Mouse (Mus musculus) neural tube, embryonic 12.5 days (tissue): ENCODE results near the gene Zfp654. TPM values are rescaled to one million over a fixed set of nuclear protein-coding genes. Genes with fewer than 3 reads are reported as not detected.

Experiments used
- ATAC-seq: fragments of 200-750 bp; cut with Nextera tagmentation; 2 replicates; pipeline ENCODE4 v1.8.0; 2017; ENCODE audit warnings: low read depth, mild to moderate bottlenecking, moderate TSS enrichment, moderate library complexity; ENCODE audit not compliant: low FRiP score
- H3K27ac ChIP-seq: fragments of 300-500 bp; sonication (generic); 2 replicates; pipeline ENCODE4 v1.5.1; 2016
- H3K27me3 ChIP-seq: fragments of 300-500 bp; sonication (generic); replicated peaks from 2 replicates; pipeline ENCODE4 v1.6.1; 2016; ENCODE audit warnings: mild to moderate bottlenecking
- H3K36me3 ChIP-seq: fragments of 300-500 bp; sonication (generic); 2 replicates; pipeline ENCODE4 v1.6.1; 2016; ENCODE audit warnings: mild to moderate bottlenecking
- H3K4me1 ChIP-seq: fragments of 300-500 bp; sonication (generic); 2 replicates; pipeline ENCODE4 v1.6.1; 2016
- H3K4me2 ChIP-seq: fragments of 300-500 bp; sonication (generic); replicated peaks from 2 replicates; pipeline ENCODE4 v1.6.1; 2016; ENCODE audit warnings: mild to moderate bottlenecking
- H3K4me3 ChIP-seq: fragments of 300-500 bp; sonication (generic); 2 replicates; pipeline ENCODE4 v1.5.1; 2016
- H3K9ac ChIP-seq: fragments of 300-500 bp; sonication (generic); 2 replicates; pipeline ENCODE4 v1.6.1; 2016; ENCODE audit warnings: mild to moderate bottlenecking
- H3K9me3 ChIP-seq: fragments of 300-500 bp; sonication (generic); 2 replicates; pipeline ENCODE4 v1.6.1; 2016; ENCODE audit warnings: mild to moderate bottlenecking
- WGBS: fragments of 180-500 bp; shearing (Covaris S2); methylation state at CpG from one replicate; pipeline ENCODE4 v1.1.7; 2016; 5-methylcytosine and 5-hydroxymethylcytosine counted together
- polyA plus RNA-seq: library from polyadenylated mRNA; unstranded; fragments of >200 nt; fragmentation: Nextera tagmentation; extraction: Ambion mirVana; gene quantifications from 2 replicates; pipeline ENCODE4 v1.2.1, GENCODE M21; 2016

Gene Zfp654
- polyA plus RNA-seq, 1 experiment from 2014 or later, result 9.7 TPM

DNA sequence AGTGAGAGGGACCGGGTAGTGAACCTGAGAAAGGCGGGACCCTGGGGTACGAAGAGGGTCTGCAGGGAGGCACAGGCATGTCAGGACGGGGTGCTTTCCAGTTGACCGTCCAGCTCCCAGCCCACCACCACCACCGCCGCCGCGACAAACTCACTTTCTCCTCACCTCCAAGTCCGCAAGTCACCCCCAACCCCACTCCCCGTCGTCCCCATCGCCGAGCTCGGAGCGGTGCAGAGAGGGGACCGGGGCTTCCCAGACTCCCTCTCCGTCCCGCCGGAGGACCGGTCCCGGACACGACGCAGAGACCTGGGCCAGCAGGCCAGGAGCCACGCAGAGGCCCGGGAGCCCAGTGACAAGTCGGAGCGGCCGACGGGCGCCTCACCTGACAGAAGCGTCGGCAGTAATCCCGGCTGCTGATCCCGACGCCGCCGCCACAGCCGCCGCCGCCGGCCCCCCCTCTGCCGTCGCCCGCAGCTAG lies 328 bp downstream of the Zfp654 start:
- under 1% methylated on average over 44 of the region's 45 CpGs for WGBS
- Histone ChIP-seq H3K4me2 (peak overlapping the region; percentile 96), H3K4me3 (peak overlapping the region; percentile 96), H3K9ac (peak overlapping the region; percentile 91), H3K27me3 (no peaks in the 10 kb centered on the region), H3K27ac (peak overlapping the region; percentile 91), H3K9me3 (no peaks in the 10 kb centered on the region), H3K4me1 (peaks cover 23% of the 10 kb centered on the region), H3K36me3 (peaks cover 12% of the 10 kb centered on the region)
- ATAC-seq, result peak; percentile 61

DNA sequence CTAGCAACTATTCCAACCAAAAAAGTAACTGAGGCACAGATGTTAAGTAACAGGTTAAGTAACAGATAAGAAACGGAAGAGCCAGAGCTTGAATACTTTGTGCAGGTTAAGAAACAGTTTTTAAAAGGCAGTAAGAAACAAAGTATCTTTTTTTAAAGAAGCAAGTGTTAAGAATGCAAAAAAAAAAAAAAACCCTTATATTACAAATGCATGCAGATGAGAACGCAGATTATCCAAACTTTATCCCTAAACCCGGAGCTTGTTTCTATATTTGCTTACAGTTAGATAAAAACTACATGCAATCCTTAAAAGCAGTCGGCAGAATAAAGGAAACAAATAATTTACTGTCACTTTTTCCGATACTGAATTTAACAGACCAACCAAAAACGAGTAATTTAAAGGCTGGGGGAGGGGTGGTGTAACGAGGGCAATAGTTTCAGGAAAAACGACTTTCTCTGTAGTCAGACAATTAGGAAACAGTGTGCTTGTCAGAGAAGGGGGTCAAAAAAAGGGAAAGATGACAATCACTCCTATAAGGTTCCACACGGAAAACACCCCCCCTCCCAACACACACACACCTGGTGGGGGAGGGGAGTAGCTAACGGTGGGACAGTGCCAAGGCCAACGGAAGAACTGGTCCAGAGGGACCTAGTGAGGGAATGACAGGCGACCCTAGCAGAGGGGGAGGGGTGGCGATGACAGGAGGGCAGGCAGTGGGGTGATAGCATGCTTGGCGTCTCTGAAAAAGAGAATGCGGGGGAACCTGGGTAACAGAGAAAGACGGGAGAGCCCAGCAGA lies 966 bp downstream of the Zfp654 start:
- Histone ChIP-seq H3K4me3 (peak overlapping the region; percentile 96), H3K27ac (0 out of 2 replicates have a peak overlapping the region, but pooled peaks have one; percentile 91), H3K27me3 (no peaks in the 10 kb centered on the region), H3K9ac (peak overlapping the region; percentile 91), H3K9me3 (no peaks in the 10 kb centered on the region), H3K36me3 (peaks cover 6% of the 10 kb centered on the region), H3K4me1 (peaks cover 23% of the 10 kb centered on the region), H3K4me2 (peak overlapping the region; percentile 96)
- WGBS, result 5% methylated on average over 16 of the region's 16 CpGs
- peak; percentile 3 for ATAC-seq

DNA sequence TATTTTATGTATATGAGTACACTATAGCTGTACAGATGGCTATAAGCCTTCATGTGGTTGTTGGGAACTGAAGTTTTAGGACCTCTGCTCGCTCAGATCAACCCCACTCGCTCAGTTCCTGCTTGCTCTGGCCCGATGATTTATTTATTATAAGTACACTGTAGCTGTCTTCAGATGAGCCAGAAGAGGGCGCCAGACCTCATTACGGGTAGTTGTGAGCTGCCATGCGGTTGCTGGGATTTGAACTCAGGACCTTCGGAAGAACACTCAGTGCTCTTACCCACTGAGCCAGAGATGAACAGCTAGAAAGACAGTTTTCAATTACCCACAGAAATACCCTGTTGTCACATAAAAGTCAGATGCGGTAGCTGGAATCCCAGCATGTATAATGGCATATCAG lies 5.5 kb downstream of the Zfp654 start:
- WGBS, result 90% methylated on average over 8 of the region's 8 CpGs
- Histone ChIP-seq H3K27me3 (no peaks in the 10 kb centered on the region), H3K27ac (no peak overlapping the region)

DNA sequence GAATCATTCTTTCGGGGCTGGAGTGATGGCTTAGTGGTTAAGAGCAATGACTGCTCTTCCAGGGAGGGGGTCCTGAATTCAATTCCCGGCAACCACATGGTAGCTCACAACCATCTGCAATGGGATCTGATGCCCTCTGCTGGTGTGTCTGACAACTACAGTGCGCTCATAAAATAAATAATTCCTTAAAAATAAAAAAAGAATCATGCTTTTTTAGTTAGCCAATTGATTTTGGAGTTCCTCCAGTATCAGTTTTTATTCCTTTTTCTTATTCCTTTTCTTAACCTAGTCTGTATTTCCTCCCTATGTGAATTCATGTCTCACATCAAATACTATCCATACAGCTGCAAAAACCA lies 9.1 kb downstream of the Zfp654 start:
- 96% methylated on average over 3 of the region's 3 CpGs for WGBS

More for the DNA sequence above, 5.5 kb downstream of the Zfp654 start:
- Histone ChIP-seq H3K4me2 (no peak overlapping the region), H3K4me3 (no peak overlapping the region), H3K4me1 (peaks cover 8% of the 10 kb centered on the region), H3K36me3 (no peaks in the 10 kb centered on the region), H3K9me3 (no peaks in the 10 kb centered on the region), H3K9ac (no peak overlapping the region)
- ATAC-seq, result no peak

DNA sequence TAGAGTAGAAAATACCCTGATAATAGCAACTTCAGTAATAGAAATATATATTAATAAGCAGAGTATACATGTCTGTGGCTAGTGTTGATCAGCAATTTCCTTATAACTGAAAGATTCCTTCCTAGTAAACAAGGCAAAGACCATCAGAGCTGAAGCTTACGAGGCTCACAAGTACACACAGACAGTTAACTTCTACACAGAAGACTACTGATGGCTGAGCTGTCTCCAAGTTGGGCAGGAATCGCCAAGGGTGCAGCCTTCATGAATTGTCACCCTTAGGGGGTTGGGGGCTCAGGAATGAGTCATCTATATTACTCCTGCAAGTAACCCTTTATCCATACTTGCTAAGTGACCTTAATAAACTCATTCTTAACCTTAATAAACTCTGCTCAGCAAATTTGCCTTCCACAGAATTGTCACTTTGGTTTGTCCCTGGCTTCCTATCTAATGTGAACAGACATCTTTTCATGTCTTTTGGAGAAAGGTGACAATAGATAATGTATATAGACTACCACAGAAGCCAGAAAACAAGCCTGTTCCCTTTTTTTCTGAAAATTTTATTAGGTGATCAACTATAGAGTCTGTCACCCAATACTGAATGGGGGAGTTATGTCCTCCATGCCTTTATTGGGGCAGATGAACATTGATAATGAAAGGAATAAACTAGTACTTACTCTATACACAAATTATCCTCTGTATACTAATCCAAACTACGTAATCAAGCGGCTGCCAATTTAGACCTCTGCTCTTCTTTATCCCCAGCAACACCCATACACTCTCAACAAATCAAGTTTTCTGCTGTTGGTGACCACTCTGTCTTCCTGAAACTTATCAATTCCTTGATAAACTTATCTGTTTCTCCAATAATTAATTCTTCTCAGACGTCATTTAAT lies 9.7 kb downstream of the Zfp654 start:
- H3K27me3 ChIP-seq, result no peaks in the 10 kb centered on the region
- no peaks in the 10 kb centered on the region for H3K9me3 ChIP-seq
- H3K4me1 ChIP-seq, result no peaks in the 10 kb centered on the region
- no peak for ATAC-seq
- H3K9ac ChIP-seq, result no peak overlapping the region
- no peak overlapping the region for H3K4me2 ChIP-seq
- no peaks in the 10 kb centered on the region for H3K36me3 ChIP-seq
- no peak overlapping the region for H3K27ac ChIP-seq
- H3K4me3 ChIP-seq, result no peak overlapping the region
- WGBS, result 89% methylated on average over 5 of the region's 5 CpGs

More for the DNA sequence above, 9.1 kb downstream of the Zfp654 start:
- Histone ChIP-seq H3K9me3 (no peaks in the 10 kb centered on the region), H3K4me2 (no peak overlapping the region), H3K36me3 (no peaks in the 10 kb centered on the region), H3K4me3 (no peak overlapping the region), H3K27me3 (no peaks in the 10 kb centered on the region), H3K27ac (no peak overlapping the region), H3K4me1 (no peaks in the 10 kb centered on the region), H3K9ac (no peak overlapping the region)
- no peak for ATAC-seq

DNA sequence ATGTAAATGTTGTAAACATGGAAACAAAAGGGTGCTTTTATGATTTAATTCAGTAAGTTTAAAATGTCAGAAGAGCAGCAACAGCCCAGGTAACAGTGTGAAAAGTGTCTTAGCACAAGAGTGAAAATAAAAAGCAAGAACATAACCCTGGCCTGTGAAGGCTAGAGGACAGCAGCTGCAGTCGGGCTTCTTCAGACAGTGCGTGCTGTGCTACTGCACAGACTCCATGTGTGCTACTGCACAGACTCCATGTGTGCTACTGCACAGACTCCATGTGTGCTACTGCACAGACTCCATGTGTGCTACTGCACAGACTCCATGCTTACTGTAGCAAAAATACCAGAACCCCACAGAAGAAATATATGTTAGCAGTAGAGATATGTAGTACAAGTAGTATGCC lies 14.7 kb downstream of the Zfp654 start:
- Histone ChIP-seq H3K4me3 (no peak overlapping the region), H3K9me3 (no peaks in the 10 kb centered on the region), H3K27ac (no peak overlapping the region), H3K27me3 (no peaks in the 10 kb centered on the region), H3K4me2 (no peak overlapping the region), H3K36me3 (no peaks in the 10 kb centered on the region), H3K4me1 (no peaks in the 10 kb centered on the region), H3K9ac (no peak overlapping the region)
- ATAC-seq, result no peak
- 90% methylated on average over 2 of the region's 2 CpGs for WGBS

DNA sequence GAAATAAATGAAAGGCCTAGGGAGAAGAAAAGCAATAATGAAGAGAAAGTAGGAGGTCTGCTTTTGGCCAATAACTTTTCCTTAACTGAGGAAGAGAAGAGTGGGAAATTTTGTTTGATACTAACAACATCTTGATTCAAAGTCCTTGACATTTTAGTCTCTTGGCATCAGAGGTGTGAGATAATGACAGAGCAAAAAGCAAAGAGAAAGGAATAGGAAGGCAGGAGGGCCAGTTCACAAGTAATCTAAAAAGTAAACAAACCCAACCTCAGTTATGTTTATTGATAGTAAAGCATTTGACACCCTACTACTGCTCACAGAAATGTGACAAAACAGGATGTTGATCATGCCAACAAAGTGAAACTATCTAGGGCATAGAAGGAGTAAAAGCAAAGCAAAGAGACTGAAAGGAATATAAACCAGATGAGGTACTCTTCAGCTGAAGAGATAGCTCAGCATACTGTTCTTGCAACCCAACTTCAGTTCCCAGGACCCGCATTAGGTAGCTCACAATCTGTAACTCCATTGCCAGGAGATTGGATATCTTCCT lies 15.4 kb downstream of the Zfp654 start:
- ATAC-seq, result no peak

DNA sequence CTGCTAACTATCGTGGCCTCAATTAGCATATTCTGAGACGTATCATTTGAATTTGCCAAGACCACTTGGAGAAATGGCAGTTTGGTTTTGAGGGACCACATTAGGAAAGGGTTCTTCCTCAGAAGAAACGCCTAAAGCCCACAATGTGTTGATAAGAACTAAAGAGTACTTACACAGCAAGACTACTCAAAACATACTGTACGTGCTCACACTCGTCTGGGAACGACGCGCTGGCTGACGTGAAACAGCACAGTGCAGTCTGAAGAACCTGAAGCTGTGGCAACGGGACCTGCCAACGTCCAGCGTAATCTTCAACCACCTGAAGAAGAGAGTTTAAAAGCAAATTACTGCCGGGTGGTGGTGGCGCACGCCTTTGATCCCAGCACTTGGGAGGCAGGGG lies 21.2 kb downstream of the Zfp654 start:
- ATAC-seq, result no peak
- H3K36me3 ChIP-seq, result peaks cover 7% of the 10 kb centered on the region; the same call in 1 of the 2 replicates
- no peak overlapping the region for H3K4me3 ChIP-seq
- no peak overlapping the region for H3K4me2 ChIP-seq
- no peaks in the 10 kb centered on the region for H3K9me3 ChIP-seq
- no peaks in the 10 kb centered on the region for H3K4me1 ChIP-seq
- WGBS, result 95% methylated on average over 15 of the region's 15 CpGs
- no peak overlapping the region for H3K27ac ChIP-seq
- no peak overlapping the region for H3K9ac ChIP-seq
- H3K27me3 ChIP-seq, result no peaks in the 10 kb centered on the region

More for the DNA sequence above, 15.4 kb downstream of the Zfp654 start:
- Histone ChIP-seq H3K9ac (no peak overlapping the region), H3K27me3 (no peaks in the 10 kb centered on the region), H3K4me1 (no peaks in the 10 kb centered on the region), H3K4me2 (no peak overlapping the region), H3K4me3 (no peak overlapping the region), H3K36me3 (no peaks in the 10 kb centered on the region), H3K9me3 (no peaks in the 10 kb centered on the region), H3K27ac (no peak overlapping the region)
- WGBS, result 69% methylated on average over 1 of the region's 1 CpGs

DNA sequence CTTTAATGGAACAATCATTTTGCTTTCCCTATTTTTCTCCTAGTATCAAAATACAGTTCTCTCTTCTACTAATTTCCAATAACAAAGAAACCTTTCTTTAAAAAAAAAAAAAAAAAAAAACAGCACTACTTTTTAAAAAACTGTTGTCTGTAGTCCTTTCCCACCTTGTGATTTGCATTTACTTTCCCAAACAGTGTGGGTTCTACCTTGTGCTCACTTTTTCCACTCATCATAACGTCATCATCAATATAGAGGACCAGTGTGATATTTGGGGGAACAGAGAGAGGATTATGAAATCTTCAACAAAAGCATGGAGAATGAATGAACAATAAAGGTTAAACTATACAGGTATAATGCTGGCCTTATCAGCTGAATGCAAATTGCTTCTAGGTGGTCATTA lies 27.0 kb downstream of the Zfp654 start:
- no peak overlapping the region for H3K4me2 ChIP-seq
- H3K27ac ChIP-seq, result no peak overlapping the region
- no peaks in the 10 kb centered on the region for H3K4me1 ChIP-seq
- H3K36me3 ChIP-seq, result peaks cover 5% of the 10 kb centered on the region; the same call in 1 of the 2 replicates
- 90% methylated on average over 1 of the region's 1 CpGs for WGBS
- no peak overlapping the region for H3K9ac ChIP-seq
- no peak for ATAC-seq
- H3K9me3 ChIP-seq, result no peaks in the 10 kb centered on the region
- no peaks in the 10 kb centered on the region for H3K27me3 ChIP-seq
- H3K4me3 ChIP-seq, result no peak overlapping the region

DNA sequence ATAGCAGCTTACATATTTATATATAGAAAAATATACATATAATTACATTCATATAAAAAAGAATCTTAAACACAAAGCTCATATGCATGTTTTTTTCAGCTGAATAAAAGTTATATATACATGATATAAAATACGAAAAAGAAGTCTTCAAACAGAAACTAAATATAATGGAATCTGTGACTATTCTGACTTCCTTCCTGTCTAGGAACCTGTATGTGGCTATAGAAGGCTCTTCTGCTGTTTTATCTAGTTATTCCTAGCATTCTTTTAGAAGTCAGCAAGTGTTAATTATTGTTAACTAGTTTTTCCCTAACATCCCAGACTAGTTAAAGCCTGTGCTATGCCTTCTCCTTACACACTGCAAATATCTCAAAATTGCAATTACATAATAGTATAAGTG lies 27.6 kb downstream of the Zfp654 start:
- H3K4me1 ChIP-seq, result no peaks in the 10 kb centered on the region
- no peaks in the 10 kb centered on the region for H3K27me3 ChIP-seq
- H3K9me3 ChIP-seq, result no peaks in the 10 kb centered on the region
- no peak overlapping the region for H3K9ac ChIP-seq
- peaks cover 5% of the 10 kb centered on the region; the same call in 1 of the 2 replicates for H3K36me3 ChIP-seq
- ATAC-seq, result no peak
- WGBS, result 90% methylated on average over 1 of the region's 1 CpGs
- no peak overlapping the region for H3K4me3 ChIP-seq
- no peak overlapping the region for H3K4me2 ChIP-seq
- no peak overlapping the region for H3K27ac ChIP-seq

DNA sequence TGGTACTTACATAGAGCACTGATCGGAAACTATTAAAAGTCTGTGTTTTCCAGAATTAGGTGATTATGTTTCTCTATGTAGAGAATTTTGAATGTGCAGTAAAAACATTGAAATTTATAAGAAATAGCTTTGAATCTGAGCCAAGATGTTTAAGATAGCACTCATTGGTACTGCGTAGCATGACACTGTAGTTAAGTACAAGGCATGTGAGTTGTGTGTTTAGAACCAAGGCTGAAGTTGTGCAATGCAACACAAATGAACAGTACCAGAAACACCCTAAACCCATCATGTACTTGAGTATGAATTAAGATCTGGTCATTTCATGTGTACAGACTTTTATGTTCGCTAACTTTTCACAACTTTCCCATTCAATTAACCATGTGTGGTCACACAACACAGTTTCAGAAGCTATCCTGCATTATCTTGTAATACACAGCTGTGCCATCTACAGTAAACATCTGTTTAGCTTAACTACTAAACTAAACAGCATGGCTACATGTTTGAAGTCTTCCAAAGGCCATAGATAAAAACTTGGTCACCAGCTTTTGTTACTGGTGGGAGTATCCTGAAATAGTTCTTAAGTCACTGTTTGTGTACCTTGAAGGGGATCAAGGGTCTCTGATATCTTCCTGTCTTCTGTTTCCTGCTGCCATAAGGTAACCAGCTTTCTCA lies 34.2 kb downstream of the Zfp654 start:
- Histone ChIP-seq H3K36me3 (peaks cover 8% of the 10 kb centered on the region), H3K9me3 (no peaks in the 10 kb centered on the region), H3K4me1 (no peaks in the 10 kb centered on the region), H3K27ac (no peak overlapping the region), H3K4me2 (no peak overlapping the region), H3K9ac (no peak overlapping the region), H3K4me3 (no peak overlapping the region), H3K27me3 (no peaks in the 10 kb centered on the region)
- no peak for ATAC-seq
- 94% methylated on average over 3 of the region's 3 CpGs for WGBS
